Mouse (Mus musculus) R1 (cell line): ENCODE results near the gene Bub1b.
"Not testable (repeated sequence)": the region's sequence is repeated elsewhere in the genome, so short reads cannot be mapped to it uniquely, and the experiment has no call there.

ENCODE experiments used
- DNase-seq: peaks from one replicate; pipeline ENCODE4 v3.0.0-alpha.2; 2018; ENCODE audit warnings: low read depth, low spot score

The Bub1b gene

DNA sequence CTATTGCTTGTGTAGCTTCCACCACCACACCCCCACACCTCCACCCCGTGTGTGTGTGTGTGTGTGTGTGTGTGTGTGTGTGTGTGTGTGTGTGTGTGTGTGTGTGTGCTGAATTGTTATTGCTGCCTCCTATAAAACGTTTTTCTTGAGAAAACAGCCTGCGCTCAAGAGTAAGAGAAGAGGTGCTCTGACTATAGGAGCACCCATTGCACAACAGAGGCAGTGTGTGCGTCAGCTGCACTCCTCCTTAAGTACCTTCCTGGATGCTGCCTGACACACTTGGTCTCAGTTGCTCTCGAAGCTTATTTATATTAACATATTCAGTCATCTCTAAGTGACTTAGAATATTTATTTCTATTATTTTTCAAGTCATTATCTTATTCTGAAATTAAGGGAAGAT is 20.0 kb downstream of the Bub1b start:
- DNase-seq, result no peak

DNA sequence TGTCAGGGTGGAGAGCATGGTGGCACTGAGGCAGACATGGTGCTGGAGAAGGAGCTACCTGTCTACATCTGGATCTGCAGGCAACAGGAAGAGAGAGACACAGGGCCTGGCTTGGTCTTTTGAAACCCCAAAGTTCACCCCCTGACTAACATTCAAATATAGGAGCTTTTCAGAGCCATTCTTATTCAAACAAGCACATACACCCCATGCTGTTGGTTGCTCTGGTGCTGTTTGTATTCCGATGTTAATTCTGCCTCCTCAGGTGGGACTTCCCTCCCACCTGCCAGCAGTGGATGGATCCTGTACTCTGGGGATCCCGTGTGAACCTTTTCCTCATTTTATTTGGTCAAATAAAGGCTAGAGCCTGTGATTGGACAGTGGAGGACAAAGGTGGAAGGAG is 22.1 kb downstream of the Bub1b start:
- peak; percentile 90 for DNase-seq

DNA sequence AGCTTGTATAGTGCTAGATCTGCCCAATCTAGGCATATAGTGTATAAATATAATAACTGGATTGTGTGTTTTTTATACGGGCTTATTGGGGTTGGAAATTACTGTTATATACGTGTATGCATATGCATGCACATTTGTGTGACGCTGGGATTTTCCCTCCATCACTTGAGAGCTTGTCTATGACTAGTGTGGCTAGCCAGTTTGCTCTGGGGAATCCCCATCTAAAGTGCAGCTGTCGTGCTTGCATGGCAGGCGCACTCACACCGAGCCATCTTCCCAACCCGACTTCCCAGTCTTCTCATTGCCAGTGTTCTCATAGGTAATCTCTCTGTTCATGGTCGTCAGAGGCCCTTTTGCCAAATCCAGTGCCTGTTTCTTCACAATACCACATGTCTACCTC is 22.6 kb downstream of the Bub1b start:
- peak; percentile 32 for DNase-seq

DNA sequence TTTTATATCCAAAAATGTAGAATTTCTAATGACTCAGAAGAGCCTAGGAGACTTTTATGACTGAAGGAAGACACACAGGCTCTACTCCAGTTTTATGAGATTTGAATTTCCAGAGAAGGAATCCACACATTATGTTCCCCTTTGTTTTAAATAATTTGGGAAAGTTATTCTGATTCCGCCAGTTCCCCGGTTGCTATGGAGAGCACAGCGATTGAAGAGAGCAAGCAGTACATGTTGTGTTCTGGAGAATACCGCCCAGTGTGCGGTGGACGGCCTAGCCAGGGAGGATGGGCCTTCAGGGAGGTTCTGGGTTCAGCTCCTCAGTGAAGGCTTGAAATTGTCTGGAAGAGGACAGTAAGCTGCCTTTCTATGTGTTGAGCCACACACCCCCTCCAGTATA is 31.3 kb downstream of the Bub1b start:
- no peak for DNase-seq

GRCm38 (mm10) chr2:118633441-118633840 is 35.4 kb downstream of the Bub1b start:
- no peak for DNase-seq

- no peak for DNase-seq
Observed at GRCm38 (mm10) chr2:118637258-118637657, 39.2 kb downstream of the Bub1b start.

- DNase-seq, result peak; percentile 74
Observed at GRCm38 (mm10) chr2:118637888-118638526, 40.0 kb downstream of the Bub1b start.

GRCm38 (mm10) chr2:118638686-118639085 is 40.7 kb downstream of the Bub1b start:
- DNase-seq, result no peak

DNA sequence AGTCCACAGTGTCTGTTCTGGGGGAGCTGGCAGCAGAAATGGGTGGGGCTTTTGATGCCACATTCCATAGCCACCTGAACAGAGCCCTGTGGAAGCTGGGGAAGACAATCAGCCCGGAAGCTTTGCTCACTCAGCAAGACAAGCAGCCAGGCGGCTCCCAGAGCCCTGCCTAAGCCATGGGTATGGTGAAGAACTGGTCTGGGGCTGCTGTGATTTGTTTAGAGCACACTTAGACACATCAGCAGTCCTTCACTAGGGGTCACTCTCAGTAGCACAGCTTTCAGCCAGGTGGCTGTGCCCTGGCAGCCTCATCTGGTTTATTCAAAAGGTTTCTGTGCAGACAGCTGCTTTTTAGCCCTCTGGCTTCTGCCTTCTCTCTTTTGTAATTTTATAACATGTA is 43.1 kb downstream of the Bub1b start:
- DNase-seq, result peak; percentile 95

DNA sequence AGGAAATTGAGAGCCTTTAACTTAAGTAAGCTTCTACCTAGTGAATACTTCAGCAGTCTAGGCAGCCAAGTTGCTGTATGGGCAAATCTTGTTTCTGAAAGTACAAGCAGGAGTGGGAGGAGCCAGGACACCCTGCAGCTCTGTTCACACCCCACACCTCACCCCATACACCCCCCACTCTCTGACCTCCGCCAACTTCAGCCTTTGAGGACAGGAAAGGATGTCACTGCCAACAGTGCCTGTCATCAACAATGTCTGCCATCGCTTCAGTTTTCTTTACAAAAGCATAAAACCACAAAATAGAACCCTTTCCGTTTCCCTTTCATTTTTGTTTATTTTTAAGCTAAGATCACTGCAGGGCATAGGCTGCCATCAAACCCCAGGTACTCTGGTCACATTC is 44.4 kb downstream of the Bub1b start:
- DNase-seq, result peak; percentile 38

- no peak for DNase-seq
Observed at GRCm38 (mm10) chr2:118642942-118643341, 44.9 kb downstream of the Bub1b start.

DNA sequence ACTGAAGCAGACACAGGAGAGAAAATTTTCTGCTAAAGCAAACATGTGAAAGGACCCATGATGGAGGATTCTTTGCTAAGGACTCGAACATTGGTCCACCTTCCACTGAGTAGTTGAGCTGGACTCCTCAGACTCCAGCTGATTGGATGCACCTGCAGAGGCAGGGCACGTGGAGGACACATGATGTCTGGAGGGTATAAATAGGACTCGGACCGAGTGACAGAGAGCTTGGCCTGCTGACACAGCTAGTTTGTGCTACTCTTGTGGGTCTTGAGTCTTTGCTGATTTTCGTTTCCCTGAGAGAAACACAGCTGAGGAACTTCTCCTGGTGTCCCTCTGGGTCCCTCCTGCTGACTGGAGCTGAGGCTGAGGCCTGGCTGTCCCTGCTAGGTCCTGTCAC is 48.7 kb downstream of the Bub1b start:
- no peak for DNase-seq

GRCm38 (mm10) chr2:118650697-118651096 is 52.7 kb downstream of the Bub1b start:
- DNase-seq, result not testable (repeated sequence)

DNA sequence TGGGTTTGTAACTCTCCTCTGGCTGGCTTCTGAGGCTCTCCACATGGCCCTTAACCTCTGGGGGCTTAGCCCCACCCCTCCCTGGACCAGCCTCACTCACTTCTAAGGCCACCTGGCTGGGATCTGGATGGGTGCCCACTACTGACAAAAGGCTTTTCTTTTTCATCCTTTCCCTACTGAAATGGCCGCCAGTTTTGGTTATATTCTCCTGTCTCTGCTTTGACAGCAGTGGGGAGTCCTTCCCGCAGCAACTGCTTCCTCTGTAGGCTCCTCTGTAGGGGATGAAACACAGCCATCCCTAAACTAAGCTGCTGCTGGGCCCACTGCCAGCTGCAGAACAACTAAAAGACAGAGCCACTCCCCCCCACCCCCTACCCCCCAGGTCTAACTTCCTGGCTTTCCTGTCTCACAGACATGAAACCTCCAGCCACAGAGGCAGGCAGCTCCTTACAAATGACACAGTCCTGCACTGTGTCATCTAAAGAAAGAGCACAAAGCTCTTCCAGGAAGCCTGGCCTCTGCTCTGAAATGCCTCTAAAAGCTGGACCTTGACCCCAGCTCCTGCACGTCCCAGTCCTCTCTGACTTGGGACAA is 58.8 kb downstream of the Bub1b start:
- no peak for DNase-seq

DNA sequence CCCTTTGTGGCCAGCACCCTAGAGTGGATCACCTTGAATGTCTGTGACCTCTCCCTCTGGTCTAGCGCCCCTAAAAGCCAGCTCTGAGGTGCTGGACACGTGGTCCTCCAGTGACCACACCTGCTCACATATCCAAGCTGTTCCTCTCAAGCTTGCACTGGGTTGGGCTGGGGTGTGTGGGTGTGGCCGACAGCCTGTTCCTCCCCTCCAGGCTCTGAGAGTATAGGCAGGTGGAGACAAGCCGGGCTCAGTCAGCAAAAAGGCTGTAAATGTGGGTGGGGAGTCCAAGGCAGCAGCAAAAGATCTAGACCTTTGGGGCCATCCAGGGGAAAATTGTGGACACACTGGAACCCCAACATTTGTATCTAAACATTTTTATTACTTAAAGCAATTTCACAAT is 60.4 kb downstream of the Bub1b start:
- DNase-seq, result peak; percentile 78

GRCm38 (mm10) chr2:118659077-118659476 is 61.1 kb downstream of the Bub1b start:
- peak; percentile 83 for DNase-seq

- DNase-seq, result no peak
Observed at GRCm38 (mm10) chr2:118659493-118659892, 61.5 kb downstream of the Bub1b start.

- DNase-seq, result peak; percentile 71
Observed at GRCm38 (mm10) chr2:118659998-118660452, 62.0 kb downstream of the Bub1b start.

- DNase-seq, result no peak
Observed at GRCm38 (mm10) chr2:118661891-118662290, 63.9 kb downstream of the Bub1b start.

DNA sequence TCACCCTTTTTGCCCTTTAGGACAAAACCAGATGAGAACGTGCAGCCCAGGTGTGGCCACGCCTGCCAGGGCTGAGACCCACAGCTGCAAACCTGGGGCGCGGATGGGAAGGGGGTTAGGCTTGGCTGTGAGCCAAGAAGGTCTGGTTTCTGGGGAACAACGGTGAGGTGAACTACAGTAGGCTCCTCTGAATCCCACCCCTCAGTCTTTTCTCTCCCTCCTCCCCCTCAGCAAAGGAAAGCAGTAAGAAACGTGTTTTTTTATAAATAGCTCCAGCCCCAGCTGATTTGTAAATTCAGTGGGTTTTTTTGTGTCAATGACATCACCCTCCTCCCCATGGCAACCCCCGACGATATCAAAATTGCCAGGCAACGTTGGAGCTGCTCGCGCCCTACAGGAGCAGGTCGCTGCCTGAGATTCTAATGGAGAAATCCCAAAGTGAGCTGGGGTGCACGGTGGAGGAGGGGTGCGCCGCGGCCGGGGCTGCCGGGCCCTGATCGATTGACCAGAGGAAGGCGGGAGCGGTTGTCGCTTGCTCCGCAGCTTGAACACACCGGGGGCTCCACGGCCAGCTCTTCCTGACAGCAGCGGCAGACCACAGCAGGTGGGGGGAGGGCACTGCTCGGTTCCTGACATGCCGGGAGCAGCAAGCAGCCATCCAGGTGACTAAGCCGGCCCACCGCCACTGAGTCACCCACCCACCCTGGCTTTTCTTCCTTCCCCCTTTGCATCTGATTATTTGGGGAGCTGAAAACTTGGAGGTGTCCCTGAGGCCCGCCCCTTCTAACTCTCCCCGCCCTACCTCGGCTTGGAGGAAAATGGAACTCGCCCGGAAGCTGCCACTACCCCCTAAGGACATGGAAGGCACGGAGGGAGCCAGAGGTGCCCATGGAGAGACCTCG is 65.1 kb downstream of the Bub1b start, which contains the start of gene Pak6:
TSS of gene Pak6 (plus strand) at position 402 of the 902 bp plus-strand sequence.
- peak; percentile 77 for DNase-seq

GRCm38 (mm10) chr2:118663804-118664766 is 66.1 kb downstream of the Bub1b start:
- no peak for DNase-seq
